Mouse (Mus musculus) central nervous system, embryonic 11.5 days (tissue): ENCODE measurements around the gene Ears2. TPM values are rescaled to one million over a fixed set of nuclear protein-coding genes. Genes with fewer than 3 reads are reported as not detected.

Source experiments
- polyA plus RNA-seq: library from polyadenylated mRNA; depleted of rRNA; stranded (reverse); fragments of >200 nt; gene quantifications from 2 replicates; pipeline ENCODE4 v1.2.3, GENCODE M21; 2012; rRNA removed

The Ears2 gene
- 11.9 and 13.1 TPM in 2 replicates for polyA plus RNA-seq

DNA sequence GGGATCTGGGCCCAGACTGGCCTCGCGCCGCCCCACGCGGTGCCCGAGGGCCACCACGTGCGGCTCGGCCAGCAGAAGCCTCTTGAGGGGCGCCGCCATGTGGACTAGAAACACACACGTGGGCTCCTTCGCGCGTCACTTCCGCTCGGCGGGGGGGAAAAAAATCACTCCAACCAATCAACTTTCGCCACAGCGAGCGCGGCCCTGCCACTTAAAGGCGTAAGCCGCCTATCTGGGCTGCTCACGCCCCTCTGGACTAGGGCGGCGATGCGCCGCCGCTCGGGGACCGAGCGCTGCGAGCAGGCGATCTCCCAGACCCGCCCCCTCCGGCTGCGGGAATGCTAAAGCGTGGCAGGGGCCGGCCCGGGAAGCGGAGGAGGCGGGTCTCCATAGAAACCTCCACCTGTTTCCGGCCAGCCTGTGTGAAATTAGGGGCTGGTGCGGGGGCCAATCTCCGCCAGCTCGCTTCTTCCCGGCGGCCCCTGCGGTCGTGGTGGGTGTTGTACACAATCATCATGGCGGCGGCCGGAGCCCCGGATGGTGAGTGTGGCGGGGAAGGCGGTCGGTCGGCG lies at the start of gene Ears2, which contains the start of gene Ubfd1:
Gene Ears2, minus strand, starts transcription at position 319 of the 572 bp plus-strand sequence.
Gene Ubfd1, plus strand, starts transcription at position 231 of the 572 bp plus-strand sequence.

DNA sequence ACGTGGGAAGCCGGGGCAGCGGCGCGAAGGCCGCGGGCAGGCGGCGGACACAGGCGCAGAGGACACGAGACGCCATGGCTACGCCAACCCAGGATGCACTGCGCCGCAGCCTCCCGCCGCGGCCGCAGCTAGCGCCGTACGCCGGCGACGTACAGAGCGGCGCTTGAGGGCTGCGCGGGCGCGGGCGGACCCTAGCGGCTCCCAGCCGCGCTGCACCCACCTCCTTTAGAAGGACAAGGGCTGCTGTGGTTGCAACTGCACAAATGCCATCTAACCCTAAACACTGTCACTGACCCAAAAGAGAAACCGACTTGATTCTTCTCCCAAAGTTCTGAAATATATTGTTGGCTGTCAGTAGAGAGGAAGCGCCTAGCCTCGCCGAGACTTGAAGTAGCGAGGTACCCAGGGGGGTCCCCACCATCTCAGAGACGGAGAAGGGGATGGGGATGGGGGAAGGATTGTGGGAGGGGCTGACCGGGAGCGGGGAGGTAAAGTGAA lies 34.7 kb upstream of the Ears2 start, which contains the start of gene Ndufab1:
Gene Ndufab1, minus strand, starts transcription at position 140 of the 498 bp plus-strand sequence.

DNA sequence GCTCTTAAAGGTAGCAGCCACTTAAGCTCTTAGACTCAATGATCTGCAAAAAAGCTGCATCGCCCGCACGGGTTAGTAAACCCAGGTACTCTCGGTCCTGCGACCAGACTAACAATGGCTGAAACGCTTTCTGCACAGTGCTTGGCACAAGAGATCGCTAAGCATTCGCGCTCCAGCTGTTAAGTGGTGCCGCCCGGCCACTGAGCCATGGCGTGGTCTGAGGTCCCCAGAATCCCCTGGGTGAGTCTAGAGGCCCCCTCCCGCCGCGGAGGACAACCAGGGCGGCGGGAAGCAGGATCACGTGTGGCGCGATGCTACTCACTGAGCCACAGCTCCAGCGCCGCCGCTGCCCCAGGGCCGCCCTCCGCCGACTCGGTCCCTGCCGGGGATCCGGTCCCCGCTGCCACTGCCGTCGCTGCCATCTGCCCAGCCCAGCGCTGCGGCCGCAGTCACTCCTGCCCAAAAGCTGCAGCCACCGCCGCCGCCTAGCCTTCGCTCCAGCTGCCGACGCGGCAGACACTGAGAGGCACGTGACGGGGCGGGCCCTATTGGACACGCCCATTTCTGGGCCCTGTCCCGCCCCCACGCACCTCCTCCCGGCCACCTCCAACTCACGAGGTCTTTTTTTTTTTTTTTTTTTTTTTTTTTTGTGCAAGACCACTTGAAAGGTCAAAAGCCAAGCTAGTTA lies 46.3 kb downstream of the Ears2 start, which contains the start of gene Gga2:
Gene Gga2, minus strand, starts transcription at position 556 of the 688 bp plus-strand sequence.

Other genes with a start within 250 kb of the Ears2 start
- 0.19 TPM in 1 of 2 replicates, not detected in the other for gene Scnn1b, start 202.2 kb downstream of the Ears2 start, polyA plus RNA-seq
- 12.3 and 13.8 TPM in 2 replicates for gene Cog7, start 85.6 kb downstream of the Ears2 start, polyA plus RNA-seq
- gene Gga2, start 46.0 kb downstream of the Ears2 start, polyA plus RNA-seq = 62.8 and 90.7 TPM in 2 replicates
- gene Ubfd1, start 88 bp downstream of the Ears2 start, polyA plus RNA-seq = 56.3 and 81.8 TPM in 2 replicates
- gene Ndufab1, start 34.6 kb upstream of the Ears2 start, polyA plus RNA-seq = 114 and 185 TPM in 2 replicates
- 15.6 and 18.9 TPM in 2 replicates for gene Palb2, start 65.7 kb upstream of the Ears2 start, polyA plus RNA-seq
- 69.4 and 109 TPM in 2 replicates for gene Dctn5, start 65.8 kb upstream of the Ears2 start, polyA plus RNA-seq
- gene Plk1, start 92.2 kb upstream of the Ears2 start, polyA plus RNA-seq = 70.2 and 101 TPM in 2 replicates
- 0.08 and 0.12 TPM in 2 replicates for gene Ern2, start 118.9 kb upstream of the Ears2 start, polyA plus RNA-seq
- gene Chp2, start 152.2 kb upstream of the Ears2 start, polyA plus RNA-seq = 0.31 and 0.70 TPM in 2 replicates
- gene Prkcb, start 221.5 kb upstream of the Ears2 start, polyA plus RNA-seq = 9.9 and 10.3 TPM in 2 replicates